In the genomic region with DNA sequence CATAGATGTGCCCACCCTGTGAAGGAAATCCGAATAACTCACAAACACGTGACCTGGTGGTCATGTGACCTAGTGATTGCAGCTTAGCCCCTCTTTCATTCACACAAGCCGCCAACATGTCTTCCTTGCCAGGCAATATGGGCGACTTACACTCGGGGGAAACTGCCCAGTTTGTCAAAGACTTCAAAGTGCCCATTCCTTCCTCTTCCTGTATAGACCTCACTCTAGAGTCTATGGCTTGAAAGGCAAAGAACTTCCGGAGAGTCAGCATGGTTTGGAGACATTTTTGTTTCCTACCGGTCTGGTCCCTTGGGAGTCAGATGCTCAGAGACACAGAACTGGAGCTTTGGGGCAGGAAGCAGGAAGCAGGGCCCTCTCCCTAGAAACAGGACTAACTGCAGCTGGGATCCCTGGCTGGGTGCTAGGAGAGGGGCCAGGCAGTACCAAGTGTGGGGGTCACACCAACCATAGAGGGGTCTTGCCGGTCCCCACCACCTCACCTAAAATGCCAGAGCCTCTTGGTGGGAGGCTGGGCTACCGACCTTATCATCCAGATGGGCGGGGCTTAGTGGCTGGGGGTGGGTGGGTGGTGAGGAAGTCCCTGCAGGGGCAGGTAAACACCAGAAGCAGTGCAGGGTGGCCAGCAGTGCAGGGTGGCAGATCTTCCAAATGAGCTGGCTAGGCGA, we compare ENCODE assay signal across 8 mouse cellular contexts. TPM values are rescaled to one million over a fixed set of nuclear protein-coding genes. Genes with fewer than 3 reads are reported as not detected.
DNase-seq lines count a peak whose midpoint lies in the region; ATAC-seq lines count a peak whose summit lies in the region.

No protein-coding gene starts in this region.

- peak; percentile 53 to 86 for DNase-seq in adrenal gland, adult (ENCODE audit: inconsistent age in 2 of 2, low spot score in 1 of 2)
- DNase-seq in adrenal gland, postnatal 25 days, result no peak
- peak; percentile 35 to 58 for DNase-seq in adrenal gland, postnatal 36 days

- H3K4me3 ChIP-seq in heart, embryonic 14.5 days (ENCODE audit: control insufficient read depth in 1 of 2, insufficient read depth in 1 of 2, low read depth in 1 of 2, low read length in 2 of 2), result peak overlapping the region; percentile 45 to 47
- H3K4me3 ChIP-seq in kidney, embryonic 16.5 days (ENCODE audit: low read length), result peak overlapping the region; percentile 44
- peak overlapping the region; percentile 25; the same call in 1 of the 2 replicates for H3K4me3 ChIP-seq in midbrain, embryonic 15.5 days

- H3K27me3 ChIP-seq in heart, embryonic 14.5 days (ENCODE audit: control insufficient read depth, insufficient read depth, low read length), result no peaks in the 10 kb centered on the region
- H3K27me3 ChIP-seq in kidney, embryonic 16.5 days (ENCODE audit: insufficient read depth, low read length), result no peaks in the 10 kb centered on the region
- no peaks in the 10 kb centered on the region for H3K27me3 ChIP-seq in midbrain, embryonic 15.5 days (replicated peaks)

- H3K4me2 ChIP-seq in heart, embryonic 14.5 days (ENCODE audit: low read length), result peak overlapping the region; percentile 71
- peak overlapping the region; percentile 62 for H3K4me2 ChIP-seq in kidney, embryonic 16.5 days (replicated peaks; ENCODE audit: low read depth, low read length)
- peak overlapping the region; percentile 50 for H3K4me2 ChIP-seq in midbrain, embryonic 15.5 days

- WGBS in heart, embryonic 14.5 days, result 27% methylated on average over 11 of the region's 11 CpGs
- 33% methylated on average over 11 of the region's 11 CpGs for WGBS in kidney, embryonic 16.5 days
- 55% methylated on average over 11 of the region's 11 CpGs for WGBS in midbrain, embryonic 15.5 days

- peak overlapping the region; percentile 72 to 94 for H3K27ac ChIP-seq in heart, embryonic 14.5 days (replicated peaks in 1 of 2; ENCODE audit: control insufficient read depth in 1 of 2, insufficient read depth in 1 of 2, low read depth in 2 of 2, low read length in 2 of 2)
- peak overlapping the region; percentile 88 for H3K27ac ChIP-seq in kidney, embryonic 16.5 days (ENCODE audit: low read length)
- no peak overlapping the region for H3K27ac ChIP-seq in midbrain, embryonic 15.5 days

- H3K9me3 ChIP-seq in heart, embryonic 14.5 days (ENCODE audit: control insufficient read depth, low read length), result no peaks in the 10 kb centered on the region
- no peaks in the 10 kb centered on the region for H3K9me3 ChIP-seq in kidney, embryonic 16.5 days (ENCODE audit: low read length)
- H3K9me3 ChIP-seq in midbrain, embryonic 15.5 days, result no peaks in the 10 kb centered on the region

- H3K4me1 ChIP-seq in heart, embryonic 14.5 days (ENCODE audit: control insufficient read depth in 2 of 2, insufficient read depth in 2 of 2, low read length in 2 of 2), result peaks cover 26 to 42% of the 10 kb centered on the region in 2 experiments
- peaks cover 54% of the 10 kb centered on the region for H3K4me1 ChIP-seq in kidney, embryonic 16.5 days (ENCODE audit: insufficient read depth, low read length)
- peaks cover 28% of the 10 kb centered on the region for H3K4me1 ChIP-seq in midbrain, embryonic 15.5 days

- peaks cover 12% of the 10 kb centered on the region; the same call in 1 of the 2 replicates for H3K36me3 ChIP-seq in heart, embryonic 14.5 days (ENCODE audit: control insufficient read depth, insufficient read depth, low read length)
- H3K36me3 ChIP-seq in kidney, embryonic 16.5 days (ENCODE audit: insufficient read depth, low read length), result no peaks in the 10 kb centered on the region
- H3K36me3 ChIP-seq in midbrain, embryonic 15.5 days (replicated peaks), result no peaks in the 10 kb centered on the region

- no peak for ATAC-seq in heart, embryonic 14.5 days (ENCODE audit: insufficient number of reproducible peaks, insufficient read depth, low FRiP score, low read depth)
- no peak for ATAC-seq in kidney, embryonic 16.5 days (ENCODE audit: low FRiP score, low TSS enrichment)
- no peak for ATAC-seq in midbrain, embryonic 15.5 days (replicated peaks)
- ATAC-seq in megakaryocyte-erythroid progenitor cell, adult 5-6 weeks (replicated peaks; ENCODE audit: low FRiP score, low TSS enrichment, poor library complexity, severe bottlenecking), result no peak
- no peak for ATAC-seq in monocyte, adult 5-6 weeks (replicated peaks; ENCODE audit: insufficient number of reproducible peaks, low FRiP score, low TSS enrichment, poor library complexity, severe bottlenecking)

- peak overlapping the region; percentile 73 for H3K9ac ChIP-seq in heart, embryonic 14.5 days (ENCODE audit: low read length)
- H3K9ac ChIP-seq in kidney, embryonic 16.5 days (replicated peaks; ENCODE audit: low read length), result peak overlapping the region; percentile 72
- peak overlapping the region; percentile 46 for H3K9ac ChIP-seq in midbrain, embryonic 15.5 days

RNA-seq across cellular contexts. Expression of gene C1qtnf6, which starts 2.3 kb away (rescaled TPM):
- 48.7 and 59.4 TPM in 2 replicates for total RNA-seq in adrenal gland, postnatal 25 days (2021)
- 10 to 100 TPM; 38.1 to 40.7 TPM for total RNA-seq in adrenal gland, postnatal 36 days (2021)
- polyA plus RNA-seq in heart, embryonic 14.5 days (2014; fragmentation: Nextera tagmentation; extraction: Ambion mirVana), result 38.4 and 41.1 TPM in 2 replicates
- polyA plus RNA-seq in kidney, embryonic 16.5 days (2015; fragmentation: Nextera tagmentation; extraction: Ambion mirVana), result 33.2 and 33.7 TPM in 2 replicates
- 6.6 and 7.5 TPM in 2 replicates for polyA plus RNA-seq in midbrain, embryonic 15.5 days (2015; fragmentation: Nextera tagmentation; extraction: Ambion mirVana)
- total RNA-seq in megakaryocyte-erythroid progenitor cell, adult 5-6 weeks (2014; fragmentation: Nextera tagmentation), result 3.1 and 6.9 TPM in 2 replicates
- total RNA-seq in megakaryocyte-erythroid progenitor cell, adult 5-6 weeks (2017), result 0.14 and 1.7 TPM in 2 replicates
- total RNA-seq in monocyte, adult 5-6 weeks (2017), result 0.67 to 0.87 TPM in 2 of 3 replicates, not detected in the other

RNA-seq across cellular contexts. Expression of gene Sstr3, which starts 15.6 kb away (rescaled TPM):
- 0.58 and 0.76 TPM in 2 replicates for total RNA-seq in adrenal gland, postnatal 25 days (2021)
- under 1 TPM; 0.30 to 0.70 TPM for total RNA-seq in adrenal gland, postnatal 36 days (2021)
- polyA plus RNA-seq in heart, embryonic 14.5 days (2014; fragmentation: Nextera tagmentation; extraction: Ambion mirVana), result not detected in 2 replicates
- polyA plus RNA-seq in kidney, embryonic 16.5 days (2015; fragmentation: Nextera tagmentation; extraction: Ambion mirVana), result 0.36 and 0.69 TPM in 2 replicates
- 0.31 and 0.56 TPM in 2 replicates for polyA plus RNA-seq in midbrain, embryonic 15.5 days (2015; fragmentation: Nextera tagmentation; extraction: Ambion mirVana)
- not detected in 2 replicates for total RNA-seq in megakaryocyte-erythroid progenitor cell, adult 5-6 weeks (2014; fragmentation: Nextera tagmentation)
- not detected in 2 replicates for total RNA-seq in megakaryocyte-erythroid progenitor cell, adult 5-6 weeks (2017)
- 0.10 to 0.29 TPM in 2 of 3 replicates, not detected in the other for total RNA-seq in monocyte, adult 5-6 weeks (2017)

RNA-seq across cellular contexts. Expression of gene Il2rb, which starts 33.8 kb away (rescaled TPM):
- total RNA-seq in adrenal gland, postnatal 25 days (2021), result 0.48 and 0.58 TPM in 2 replicates
- total RNA-seq in adrenal gland, postnatal 36 days (2021), result 1 to 10 TPM in 1 of 2 experiments, under 1 TPM in 1; 0.76 to 1.4 TPM
- polyA plus RNA-seq in heart, embryonic 14.5 days (2014; fragmentation: Nextera tagmentation; extraction: Ambion mirVana), result 0.16 and 0.19 TPM in 2 replicates
- polyA plus RNA-seq in kidney, embryonic 16.5 days (2015; fragmentation: Nextera tagmentation; extraction: Ambion mirVana), result 0.33 and 0.54 TPM in 2 replicates
- 0.05 TPM in 1 of 2 replicates, not detected in the other for polyA plus RNA-seq in midbrain, embryonic 15.5 days (2015; fragmentation: Nextera tagmentation; extraction: Ambion mirVana)
- 8.6 and 18.4 TPM in 2 replicates for total RNA-seq in megakaryocyte-erythroid progenitor cell, adult 5-6 weeks (2014; fragmentation: Nextera tagmentation)
- total RNA-seq in megakaryocyte-erythroid progenitor cell, adult 5-6 weeks (2017), result 0.88 and 9.5 TPM in 2 replicates
- 102 to 350 TPM (median 102 TPM) in 3 replicates for total RNA-seq in monocyte, adult 5-6 weeks (2017)

RNA-seq across cellular contexts. Expression of gene Rac2, which starts 43.7 kb away (rescaled TPM):
- 2.7 and 4.5 TPM in 2 replicates for total RNA-seq in adrenal gland, postnatal 25 days (2021)
- total RNA-seq in adrenal gland, postnatal 36 days (2021), result 1 to 10 TPM; 3.3 to 3.7 TPM
- 8.1 and 10.0 TPM in 2 replicates for polyA plus RNA-seq in heart, embryonic 14.5 days (2014; fragmentation: Nextera tagmentation; extraction: Ambion mirVana)
- 8.3 and 10.4 TPM in 2 replicates for polyA plus RNA-seq in kidney, embryonic 16.5 days (2015; fragmentation: Nextera tagmentation; extraction: Ambion mirVana)
- polyA plus RNA-seq in midbrain, embryonic 15.5 days (2015; fragmentation: Nextera tagmentation; extraction: Ambion mirVana), result 7.4 and 8.4 TPM in 2 replicates
- 134 and 169 TPM in 2 replicates for total RNA-seq in megakaryocyte-erythroid progenitor cell, adult 5-6 weeks (2014; fragmentation: Nextera tagmentation)
- 33.0 and 80.9 TPM in 2 replicates for total RNA-seq in megakaryocyte-erythroid progenitor cell, adult 5-6 weeks (2017)
- total RNA-seq in monocyte, adult 5-6 weeks (2017), result 125 to 216 TPM (median 199 TPM) in 3 replicates
